Mouse (Mus musculus): Measurements from ENCODE around the gene Hnrnpul1. TPM values are rescaled to one million over a fixed set of nuclear protein-coding genes. Genes with fewer than 3 reads are reported as not detected.

Hnrnpul1 gene
- polyA plus RNA-seq, 1 experiment from 2014 or later, result 62.5 TPM

DNA sequence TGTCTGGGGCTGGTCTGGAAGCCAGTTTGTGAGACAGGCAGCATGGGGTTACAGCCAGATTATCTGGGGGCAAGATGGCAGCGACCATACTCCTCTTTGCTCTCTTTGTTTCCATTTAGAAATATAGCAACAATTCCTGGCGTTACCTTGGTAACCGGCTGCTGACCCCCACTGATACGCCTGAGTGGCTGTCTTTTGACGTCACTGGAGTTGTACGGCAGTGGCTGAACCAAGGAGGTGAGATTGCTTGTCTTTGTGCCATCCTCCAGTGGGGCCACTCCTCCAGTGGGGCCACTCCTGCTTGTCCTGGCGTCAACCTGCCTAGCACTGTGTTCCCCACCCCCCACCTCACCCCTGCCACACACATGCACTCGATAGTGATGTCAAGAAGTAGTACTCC lies 60.5 kb downstream of the Hnrnpul1 start:
- H3K4me1 ChIP-seq, result peaks cover 14% of the 10 kb centered on the region
- H3K36me3 ChIP-seq (replicated peaks), result no peaks in the 10 kb centered on the region
- DNase-seq (ENCODE audit: low spot score), result no peak
- H3K27me3 ChIP-seq (replicated peaks; ENCODE audit: low read depth, poor library complexity, severe bottlenecking), result peaks cover 34% of the 10 kb centered on the region
- H3K9me3 ChIP-seq, result no peaks in the 10 kb centered on the region
- WGBS, result 64% methylated on average over 8 of the region's 8 CpGs
- no peak overlapping the region for H3K4me3 ChIP-seq
- no peak overlapping the region for H3K27ac ChIP-seq (replicated peaks)

DNA sequence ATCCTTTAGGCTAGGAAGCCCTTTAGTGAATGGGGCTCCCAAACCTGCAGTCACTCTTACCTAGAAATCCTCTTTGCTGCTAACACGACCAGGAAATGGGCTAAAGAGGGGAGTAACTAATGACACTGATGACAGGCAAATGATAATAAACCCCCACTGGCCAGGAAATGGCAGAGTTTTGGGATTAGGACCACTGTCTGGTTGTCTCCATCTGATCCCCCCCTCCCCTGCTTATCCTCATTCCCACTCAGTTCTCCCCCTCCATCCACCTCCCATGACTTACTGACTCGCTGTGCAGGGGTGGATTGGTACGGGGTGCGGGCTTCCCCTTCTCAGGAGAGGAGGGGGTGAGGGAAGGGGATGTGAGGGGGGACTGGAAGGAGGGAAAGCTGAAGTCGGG lies 64.5 kb downstream of the Hnrnpul1 start:
- peak overlapping the region; percentile 67 for H3K4me3 ChIP-seq
- DNase-seq (ENCODE audit: low spot score), result no peak
- peaks cover 52% of the 10 kb centered on the region for H3K4me1 ChIP-seq
- H3K27me3 ChIP-seq (replicated peaks; ENCODE audit: low read depth, poor library complexity, severe bottlenecking), result peaks cover 71% of the 10 kb centered on the region
- no peaks in the 10 kb centered on the region for H3K9me3 ChIP-seq
- no peak overlapping the region for H3K27ac ChIP-seq (replicated peaks)
- 0 out of 2 replicates have a peak, but pooled peaks cover 3% of the 10 kb centered on the region for H3K36me3 ChIP-seq (replicated peaks)
- WGBS, result 33% methylated on average over 5 of the region's 5 CpGs

GRCm38 (mm10) chr7:25689603-25690021 lies 64.9 kb downstream of the Hnrnpul1 start:
- no peak for DNase-seq (ENCODE audit: low spot score)
- H3K9me3 ChIP-seq, result no peaks in the 10 kb centered on the region
- H3K27ac ChIP-seq (replicated peaks), result no peak overlapping the region
- peaks cover 52% of the 10 kb centered on the region for H3K4me1 ChIP-seq
- H3K36me3 ChIP-seq (replicated peaks), result 0 out of 2 replicates have a peak, but pooled peaks cover 3% of the 10 kb centered on the region
- peak overlapping the region; percentile 67 for H3K4me3 ChIP-seq
- peaks cover 75% of the 10 kb centered on the region for H3K27me3 ChIP-seq (replicated peaks; ENCODE audit: low read depth, poor library complexity, severe bottlenecking)
- WGBS, result 12% methylated on average over 12 of the region's 12 CpGs

- peaks cover 77% of the 10 kb centered on the region for H3K27me3 ChIP-seq (replicated peaks; ENCODE audit: low read depth, poor library complexity, severe bottlenecking)
- 2% methylated on average over 52 of the region's 52 CpGs for WGBS
Measured at GRCm38 (mm10) chr7:25688810-25689586, 65.6 kb downstream of the Hnrnpul1 start.

GRCm38 (mm10) chr7:25687811-25688401 lies 66.7 kb downstream of the Hnrnpul1 start:
- WGBS, result under 1% methylated on average over 47 of the region's 47 CpGs
- Histone ChIP-seq H3K27ac (replicated peaks) (peak overlapping the region; percentile 82), H3K4me1 (peaks cover 47% of the 10 kb centered on the region)

More at GRCm38 (mm10) chr7:25688810-25689586, 65.6 kb downstream of the Hnrnpul1 start:
- 0 out of 2 replicates have a peak, but pooled peaks cover 3% of the 10 kb centered on the region for H3K36me3 ChIP-seq (replicated peaks)
- DNase-seq (ENCODE audit: low spot score), result peak; percentile 71
- peak overlapping the region; percentile 40; the same call in 1 of the 2 replicates for H3K27ac ChIP-seq (replicated peaks)
- no peaks in the 10 kb centered on the region for H3K9me3 ChIP-seq
- H3K4me3 ChIP-seq, result peak overlapping the region; percentile 67
- H3K4me1 ChIP-seq, result peaks cover 50% of the 10 kb centered on the region

DNA sequence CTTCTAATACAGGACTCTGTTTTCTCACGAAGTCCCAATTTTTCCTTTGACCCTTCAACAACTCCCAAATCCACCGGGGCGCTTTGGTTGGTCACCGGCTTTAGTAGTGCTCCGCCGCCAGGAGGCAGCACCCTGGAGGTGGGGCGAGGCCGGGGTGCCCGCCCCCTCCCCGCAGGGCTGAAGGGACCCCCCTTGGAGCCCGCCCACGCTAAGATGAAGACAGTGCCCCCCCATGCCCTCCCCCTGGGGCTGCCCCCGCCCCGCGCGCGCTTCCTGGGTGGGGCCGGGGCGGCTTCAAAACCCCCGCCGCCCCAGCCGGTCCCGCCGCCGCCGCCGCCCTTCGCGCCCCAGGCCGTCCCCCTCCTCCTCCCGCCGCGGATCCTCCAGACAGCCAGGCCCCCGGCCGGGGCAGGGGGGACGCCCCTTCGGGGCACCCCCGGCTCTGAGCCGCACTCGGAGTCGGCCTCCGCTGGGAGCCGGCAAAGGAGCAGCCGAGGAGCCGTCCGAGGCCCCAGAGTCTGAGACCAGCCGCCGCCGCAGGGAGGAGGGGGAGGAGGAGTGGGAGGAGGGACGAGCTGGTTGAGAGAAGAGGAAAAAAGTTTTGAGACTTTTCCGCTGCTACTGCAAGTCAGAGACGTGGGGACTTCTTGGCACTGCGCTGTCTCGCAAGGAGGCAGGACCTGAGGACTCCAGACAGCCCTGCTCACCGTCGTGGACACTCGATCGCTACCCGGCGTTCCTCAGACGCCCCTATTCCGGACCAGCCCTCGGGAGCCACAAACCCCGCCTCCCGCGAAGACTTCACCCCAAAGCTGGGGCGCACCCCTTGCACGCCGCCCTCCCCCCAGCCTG lies 67.7 kb downstream of the Hnrnpul1 start, which contains the start of gene Tgfb1:
Gene Tgfb1 (plus strand): TSS at position 323 of the 852 bp plus-strand sequence.
- peaks cover 78% of the 10 kb centered on the region for H3K27me3 ChIP-seq (replicated peaks; ENCODE audit: low read depth, poor library complexity, severe bottlenecking)
- H3K9me3 ChIP-seq, result no peaks in the 10 kb centered on the region
- H3K4me1 ChIP-seq, result peaks cover 49% of the 10 kb centered on the region
- peak; percentile 78 for DNase-seq (ENCODE audit: low spot score)
- H3K36me3 ChIP-seq (replicated peaks), result peaks cover 10% of the 10 kb centered on the region; the same call in 1 of the 2 replicates
- 1% methylated on average over 69 of the region's 69 CpGs for WGBS
- peak within 1 kb of the TSS; percentile 82 for H3K27ac ChIP-seq (replicated peaks)
- H3K4me3 ChIP-seq, result peak within 1 kb of the TSS; percentile 67

More at GRCm38 (mm10) chr7:25687811-25688401, 66.7 kb downstream of the Hnrnpul1 start:
- Histone ChIP-seq H3K27me3 (replicated peaks; ENCODE audit: low read depth, poor library complexity, severe bottlenecking) (peaks cover 80% of the 10 kb centered on the region), H3K9me3 (no peaks in the 10 kb centered on the region), H3K36me3 (replicated peaks) (peaks cover 9% of the 10 kb centered on the region; the same call in 1 of the 2 replicates), H3K4me3 (peak overlapping the region; percentile 67)
- peak; percentile 58 for DNase-seq (ENCODE audit: low spot score)

- Histone ChIP-seq H3K4me1 (peaks cover 59% of the 10 kb centered on the region), H3K4me3 (peak overlapping the region; percentile 67), H3K27ac (replicated peaks) (no peak overlapping the region), H3K27me3 (replicated peaks; ENCODE audit: low read depth, poor library complexity, severe bottlenecking) (peaks cover 69% of the 10 kb centered on the region), H3K9me3 (no peaks in the 10 kb centered on the region), H3K36me3 (replicated peaks) (peaks cover 10% of the 10 kb centered on the region; the same call in 1 of the 2 replicates)
- 71% methylated on average over 21 of the region's 21 CpGs for WGBS
- no peak for DNase-seq (ENCODE audit: low spot score)
Measured at GRCm38 (mm10) chr7:25685926-25686470, 68.6 kb downstream of the Hnrnpul1 start.

GRCm38 (mm10) chr7:25684659-25685058 lies 69.9 kb downstream of the Hnrnpul1 start:
- Histone ChIP-seq H3K27ac (replicated peaks) (no peak overlapping the region), H3K4me1 (peaks cover 62% of the 10 kb centered on the region), H3K4me3 (no peak overlapping the region), H3K27me3 (replicated peaks; ENCODE audit: low read depth, poor library complexity, severe bottlenecking) (peaks cover 57% of the 10 kb centered on the region), H3K36me3 (replicated peaks) (peaks cover 10% of the 10 kb centered on the region; the same call in 1 of the 2 replicates), H3K9me3 (no peaks in the 10 kb centered on the region)
- 85% methylated on average over 6 of the region's 6 CpGs for WGBS
- DNase-seq (ENCODE audit: low spot score), result no peak

GRCm38 (mm10) chr7:25683474-25684180 lies 70.9 kb downstream of the Hnrnpul1 start:
- DNase-seq (ENCODE audit: low spot score), result no peak
- Histone ChIP-seq H3K36me3 (replicated peaks) (peaks cover 10% of the 10 kb centered on the region; the same call in 1 of the 2 replicates), H3K9me3 (no peaks in the 10 kb centered on the region), H3K27me3 (replicated peaks; ENCODE audit: low read depth, poor library complexity, severe bottlenecking) (peaks cover 57% of the 10 kb centered on the region), H3K4me3 (no peak overlapping the region), H3K4me1 (peaks cover 52% of the 10 kb centered on the region), H3K27ac (replicated peaks) (no peak overlapping the region)
- 62% methylated on average over 7 of the region's 7 CpGs for WGBS

DNA sequence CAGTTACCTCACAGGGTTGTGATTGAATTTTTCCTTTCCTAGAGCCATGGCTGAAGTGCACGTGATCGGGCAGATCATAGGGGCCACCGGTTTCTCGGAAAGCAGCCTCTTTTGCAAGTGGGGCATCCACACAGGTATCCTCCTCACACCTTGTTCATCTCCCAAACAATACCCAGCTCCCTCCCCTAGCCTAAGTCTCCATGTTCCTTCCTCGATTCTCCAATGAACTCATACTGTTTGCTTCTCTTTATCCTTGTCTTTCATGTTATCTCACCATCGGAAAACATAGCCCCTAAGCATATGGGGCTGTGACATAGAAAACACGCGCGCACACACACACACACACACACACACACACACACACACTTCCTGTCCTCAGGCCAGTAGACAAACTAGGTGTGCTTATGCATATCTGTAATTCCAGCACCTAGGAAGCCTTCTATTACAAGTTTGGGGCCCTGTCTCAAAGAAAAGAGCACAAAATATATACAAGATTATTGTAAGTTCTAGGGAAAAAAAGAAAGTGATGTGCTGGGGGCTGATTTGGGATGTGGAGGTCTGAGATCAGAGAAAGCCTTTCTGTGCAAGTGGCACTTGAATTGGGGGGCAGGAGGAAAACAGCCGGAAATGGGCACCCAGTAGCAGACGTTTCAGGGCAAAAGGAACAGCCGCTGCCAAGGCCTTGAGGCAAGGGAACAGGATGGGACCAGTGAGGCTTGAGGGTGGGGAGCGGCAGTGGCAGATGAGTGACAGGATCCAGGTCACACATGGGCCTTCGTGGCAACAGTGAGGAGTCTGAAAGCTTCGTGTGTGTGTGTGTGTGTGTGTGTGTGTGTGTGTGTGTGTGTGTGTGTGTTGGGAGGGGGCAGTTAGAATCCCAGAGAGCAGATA lies 73.0 kb downstream of the Hnrnpul1 start:
- Histone ChIP-seq H3K4me1 (peaks cover 32% of the 10 kb centered on the region), H3K27ac (replicated peaks) (peak overlapping the region; percentile 94; the same call in 1 of the 2 replicates), H3K36me3 (replicated peaks) (peaks cover 10% of the 10 kb centered on the region; the same call in 1 of the 2 replicates), H3K9me3 (no peaks in the 10 kb centered on the region), H3K27me3 (replicated peaks; ENCODE audit: low read depth, poor library complexity, severe bottlenecking) (peaks cover 48% of the 10 kb centered on the region), H3K4me3 (peak overlapping the region; percentile 77)
- DNase-seq (ENCODE audit: low spot score), result no peak
- 63% methylated on average over 15 of the region's 15 CpGs for WGBS
